Mouse (Mus musculus) CH12.LX (cell line): ENCODE measurements around the gene Atxn7. TPM values are rescaled to one million over a fixed set of nuclear protein-coding genes. Genes with fewer than 3 reads are reported as not detected.
A peak's percentile ranks its signal among the peaks of the same experiment; 100 is the strongest.

Source experiments
- DNase-seq: peaks from one replicate; pipeline ENCODE4 v3.0.0-alpha.2; 2013; ENCODE audit errors: extremely low read depth
- H3K27ac ChIP-seq: 2 replicates; pipeline ENCODE4 v1.5.1; 2012; ENCODE audit warnings: low read depth, mild to moderate bottlenecking, control low read depth, moderate library complexity; ENCODE audit not compliant: insufficient read depth
- H3K27me3 ChIP-seq: replicated peaks from 2 replicates; pipeline ENCODE3; 2012; ENCODE audit warnings: inconsistent platforms
- H3K36me3 ChIP-seq, 2 experiments: replicated peaks in 1 of 2; 2 replicates each; pipeline versions ENCODE3 to v1.6.1; 2012; ENCODE audit warnings: inconsistent platforms in 1 of 2, low read length in 1 of 2, mild to moderate bottlenecking in 1 of 2, mixed read lengths in 1 of 2, moderate library complexity in 1 of 2; ENCODE audit not compliant: control insufficient read depth in 1 of 2, insufficient read depth in 1 of 2
- H3K4me1 ChIP-seq, 2 experiments: 2 replicates each; pipeline ENCODE4 v1.6.1; 2012; ENCODE audit warnings: inconsistent platforms in 1 of 2, moderate library complexity in 1 of 2; ENCODE audit not compliant: insufficient read depth in 2 of 2, control insufficient read depth in 1 of 2
- H3K4me2 ChIP-seq: 2 replicates; pipeline ENCODE4 v1.6.1; 2012; ENCODE audit warnings: low read depth, mild to moderate bottlenecking, control low read depth; ENCODE audit not compliant: poor library complexity, insufficient read depth, severe bottlenecking
- H3K4me3 ChIP-seq, 3 experiments: fragments of 150-350 bp in 1 of 3; sonication (generic) in 1 of 3; replicated peaks in 1 of 3; 2 replicates each; pipeline versions ENCODE3 to v1.5.1; 2011 to 2012; ENCODE audit warnings: low read depth in 2 of 3, low read length in 2 of 3, mild to moderate bottlenecking in 2 of 3, moderate library complexity in 2 of 3, control low read depth in 1 of 3, improper control_type of control experiment in 1 of 3, inconsistent platforms in 1 of 3, mixed read lengths in 1 of 3; ENCODE audit not compliant: poor library complexity in 1 of 3
- H3K79me2 ChIP-seq: replicated peaks from 2 replicates; pipeline ENCODE4 v1.6.1; 2012; ENCODE audit warnings: mild to moderate bottlenecking, moderate library complexity; ENCODE audit not compliant: control insufficient read depth, poor library complexity, insufficient read depth, severe bottlenecking; ENCODE audit errors: extremely low read depth
- H3K9ac ChIP-seq: 2 replicates; pipeline ENCODE4 v1.6.1; 2012; ENCODE audit warnings: low read depth, mild to moderate bottlenecking, control low read depth, moderate library complexity; ENCODE audit not compliant: insufficient read depth
- H3K9me3 ChIP-seq: replicated peaks from 2 replicates; pipeline ENCODE3; 2012; ENCODE audit warnings: low read length, inconsistent platforms, mixed read lengths
- BHLHE40 ChIP-seq: IDR thresholded peaks from 2 replicates; pipeline ENCODE4 v1.6.1; 2011; ENCODE audit warnings: mild to moderate bottlenecking, low read depth, low read length, improper control_type of control experiment
- CTCF ChIP-seq, 2 experiments: IDR thresholded peaks in 1 of 2; conservative IDR thresholded peaks in 1 of 2; 2 replicates each; pipeline ENCODE4 v1.5.1; 2011 to 2012; ENCODE audit warnings: low read depth in 2 of 2, low read length in 2 of 2, improper control_type of control experiment in 1 of 2, inconsistent platforms in 1 of 2, mild to moderate bottlenecking in 1 of 2, moderate library complexity in 1 of 2
- E2F4 ChIP-seq: IDR thresholded peaks from 2 replicates; pipeline ENCODE4 v1.6.1; 2011; ENCODE audit warnings: low read depth, low read length, improper control_type of control experiment; ENCODE audit not compliant: insufficient replicate concordance
- EP300 ChIP-seq: IDR thresholded peaks from 2 replicates; pipeline ENCODE4 v1.6.1; 2011; ENCODE audit warnings: low read length, improper control_type of control experiment
- HCFC1 ChIP-seq: IDR thresholded peaks from 2 replicates; pipeline ENCODE4 v1.6.1; 2012; ENCODE audit warnings: low read depth, mild to moderate bottlenecking, inconsistent platforms, low read length, improper control_type of control experiment
- IRF4 ChIP-seq: IDR thresholded peaks from 2 replicates; pipeline ENCODE4 v1.6.1; 2014; ENCODE audit warnings: low read depth, mild to moderate bottlenecking, inconsistent platforms, low read length, improper control_type of control experiment
- KAT2A ChIP-seq: IDR thresholded peaks from 2 replicates; pipeline ENCODE4 v1.6.1; 2012; ENCODE audit warnings: low read length, improper control_type of control experiment, inconsistent platforms; ENCODE audit not compliant: insufficient replicate concordance
- MAFK ChIP-seq: IDR thresholded peaks from 2 replicates; pipeline ENCODE4 v1.6.1; 2011; ENCODE audit warnings: low read length, improper control_type of control experiment; ENCODE audit not compliant: insufficient replicate concordance
- MAX ChIP-seq: IDR thresholded peaks from 2 replicates; pipeline ENCODE4 v1.6.1; 2011; ENCODE audit warnings: low read length, improper control_type of control experiment
- MAZ ChIP-seq: IDR thresholded peaks from 2 replicates; pipeline ENCODE4 v1.6.1; 2012; ENCODE audit warnings: low read depth, mild to moderate bottlenecking, inconsistent platforms, low read length, improper control_type of control experiment, moderate library complexity
- MEF2A ChIP-seq: IDR thresholded peaks from 2 replicates; pipeline ENCODE4 v1.6.1; 2014; ENCODE audit warnings: low read depth, mild to moderate bottlenecking, inconsistent platforms, low read length, improper control_type of control experiment, borderline replicate concordance
- MYC ChIP-seq: IDR thresholded peaks from 2 replicates; pipeline ENCODE4 v1.6.1; 2011; ENCODE audit warnings: low read depth, mild to moderate bottlenecking, improper control_type of control experiment, low read length
- PAX5 ChIP-seq: IDR thresholded peaks from 2 replicates; pipeline ENCODE4 v1.6.1; 2012; ENCODE audit warnings: low read length, inconsistent platforms, mixed read lengths
- POLR2A ChIP-seq: IDR thresholded peaks from 2 replicates; pipeline ENCODE4 v1.6.1; 2011; ENCODE audit warnings: low read depth, mild to moderate bottlenecking, improper control_type of control experiment, low read length
- POLR2AphosphoS2 ChIP-seq: IDR thresholded peaks from 2 replicates; pipeline ENCODE4 v1.6.1; 2011; ENCODE audit warnings: low read depth, low read length, improper control_type of control experiment
- RAD21 ChIP-seq: IDR thresholded peaks from 2 replicates; pipeline ENCODE4 v1.6.1; 2011; ENCODE audit warnings: low read depth, mild to moderate bottlenecking, low read length, improper control_type of control experiment, moderate library complexity
- SIN3A ChIP-seq: IDR thresholded peaks from 2 replicates; pipeline ENCODE4 v1.6.1; 2012; ENCODE audit warnings: low read length, improper control_type of control experiment, inconsistent platforms
- TBP ChIP-seq: conservative IDR thresholded peaks from 2 replicates; pipeline ENCODE4 v1.6.1; 2011; ENCODE audit warnings: low read depth, low read length, improper control_type of control experiment
- TCF12 ChIP-seq: IDR thresholded peaks from 2 replicates; pipeline ENCODE4 v1.6.1; 2014; ENCODE audit warnings: low read depth, mild to moderate bottlenecking, inconsistent platforms, low read length, improper control_type of control experiment
- UBTF ChIP-seq: IDR thresholded peaks from 2 replicates; pipeline ENCODE4 v1.6.1; 2012; ENCODE audit warnings: low read depth, mild to moderate bottlenecking, inconsistent platforms, low read length, improper control_type of control experiment, moderate library complexity
- USF2 ChIP-seq: conservative IDR thresholded peaks from 2 replicates; pipeline ENCODE4 v1.6.1; 2011; ENCODE audit warnings: low read depth, low read length, improper control_type of control experiment
- ZC3H11A ChIP-seq: IDR thresholded peaks from 2 replicates; pipeline ENCODE4 v1.6.1; 2012; ENCODE audit warnings: low read depth, mild to moderate bottlenecking, inconsistent platforms, low read length, improper control_type of control experiment
- ZNF384 ChIP-seq: IDR thresholded peaks from 2 replicates; pipeline ENCODE4 v1.6.1; 2012; ENCODE audit warnings: low read depth, low read length, improper control_type of control experiment, inconsistent platforms
- dilution Hi-C: fragments of 300-500 bp; cut with MboI; formaldehyde crosslinking; loops from 2 replicates; pipeline ENCODE4 v1.14.3; 2020; ENCODE audit warnings: low sequenced_read_pairs; ENCODE audit not compliant: extremely low pct_unique_long_range_greater_than_20kb, extremely low pct_ligation_motif_present
- in situ Hi-C: fragments of 300-500 bp; cut with MboI; formaldehyde crosslinking; loops from 3 replicates; pipeline ENCODE4 v1.14.3; 2019; ENCODE audit warnings: low sequenced_read_pairs, low pct_ligation_motif_present, low pct_unique_long_range_greater_than_20kb, mixed read lengths
- polyA plus RNA-seq: library from polyadenylated mRNA; unstranded; fragments of >175 nt; gene quantifications from 2 replicates; pipeline ENCODE4 v1.2.1, GENCODE M21; 2012; ENCODE audit warnings: low read depth; ENCODE audit not compliant: insufficient read length
- total RNA-seq, 2 experiments: library from RNA; depleted of rRNA; stranded (reverse); fragments of 300-350 nt in 1 of 2; fragments of >200 nt in 1 of 2; gene quantifications; 2 replicates each; pipeline ENCODE4 v1.2.3; 2012 to 2014

The Atxn7 gene
- total and polyA plus RNA-seq, 3 experiments: 2.1 to 6.6 (median 2.3) TPM

- no peak for TF ChIP-seq MYC
- peak; percentile 42 for TF ChIP-seq ZC3H11A
- TF ChIP-seq PAX5: no peak
- TF ChIP-seq TBP: no peak
- no peak for TF ChIP-seq UBTF
- TF ChIP-seq ZNF384: peak; percentile 17; the same call in 1 of the 2 replicates
- peak; percentile 86 for TF ChIP-seq RAD21
- TF ChIP-seq SIN3A: no peak
- TF ChIP-seq KAT2A: no peak
- peak; percentile 63 for TF ChIP-seq IRF4
- TF ChIP-seq POLR2AphosphoS2: no peak
- TF ChIP-seq MAX: no peak
- 0 out of 2 replicates have a peak, but pooled peaks have one; percentile 21 for TF ChIP-seq BHLHE40
Observed at GRCm38 (mm10) chr14:14098330-14098980, 137.2 kb downstream of the Atxn7 start (continued).

GRCm38 (mm10) chr14:14100773-14101280 is 139.6 kb downstream of the Atxn7 start:
- Histone ChIP-seq H3K4me3 (no peak overlapping the region), H3K4me1 (peaks cover 0 to 10% of the 10 kb centered on the region in 2 experiments; a peak in 2 of 4 replicates), H3K79me2 (no peaks in the 10 kb centered on the region), H3K27me3 (no peaks in the 10 kb centered on the region), H3K27ac (no peak overlapping the region), H3K9ac (no peak overlapping the region), H3K9me3 (no peaks in the 10 kb centered on the region)
- dilution Hi-C loops (no loop called here), in situ Hi-C loops (no loop called here)
- no peak for DNase-seq
- no peak for TF ChIP-seq MAZ
- TF ChIP-seq MYC: no peak
- TF ChIP-seq EP300: no peak
- TF ChIP-seq MAFK: no peak
- no peak for TF ChIP-seq HCFC1
- TF ChIP-seq CTCF (conservative IDR thresholded peaks at IDR 0.05 in 1 of 2, IDR thresholded peaks at IDR 0.05 in 1 of 2; ENCODE audit: low read depth in 2 of 2, low read length in 2 of 2): no peak
- TF ChIP-seq E2F4: no peak
- TF ChIP-seq MAX: no peak
- no peak for TF ChIP-seq ZC3H11A
- TF ChIP-seq TCF12: no peak
- TF ChIP-seq POLR2A: no peak
- TF ChIP-seq IRF4: no peak
- TF ChIP-seq USF2: no peak
- no peak for TF ChIP-seq MEF2A
- TF ChIP-seq, all 38 proteins: peak for 0
- H3K36me3 ChIP-seq: peaks cover 25 to 57% of the 10 kb centered on the region in 2 experiments
- H3K4me2 ChIP-seq: no peak overlapping the region
